Mouse (Mus musculus) hindlimb bud, embryonic 11.5 days (tissue): ENCODE results near the gene Slc38a3.

ENCODE experiments used
- DNase-seq: peaks from one replicate; pipeline ENCODE4 v3.0.0-alpha.2; 2012; ENCODE audit warnings: low read depth, low spot score; ENCODE audit errors: extremely low spot score

The Slc38a3 gene

DNA sequence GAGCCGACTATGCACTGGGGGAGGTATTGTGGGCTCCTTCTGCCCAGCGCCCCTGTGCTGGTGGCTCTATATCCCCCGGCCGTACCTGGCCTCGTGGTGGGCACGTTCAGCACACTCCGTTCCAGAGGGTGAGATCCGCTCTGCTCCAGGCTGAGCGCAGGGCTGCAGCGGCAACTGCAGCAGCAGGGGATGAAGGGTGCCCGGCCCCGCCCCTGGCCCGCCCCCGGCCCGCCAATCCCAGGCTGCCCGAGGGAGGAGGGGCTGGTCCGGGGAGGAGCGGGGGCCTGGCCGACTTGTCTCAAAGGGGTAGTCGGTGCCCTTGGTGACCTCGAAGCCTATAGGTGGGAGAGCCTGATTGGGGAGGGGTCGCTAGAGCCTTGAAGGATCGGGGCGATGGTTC, 2.1 kb downstream of the Slc38a3 start:
- DNase-seq = no peak

DNA sequence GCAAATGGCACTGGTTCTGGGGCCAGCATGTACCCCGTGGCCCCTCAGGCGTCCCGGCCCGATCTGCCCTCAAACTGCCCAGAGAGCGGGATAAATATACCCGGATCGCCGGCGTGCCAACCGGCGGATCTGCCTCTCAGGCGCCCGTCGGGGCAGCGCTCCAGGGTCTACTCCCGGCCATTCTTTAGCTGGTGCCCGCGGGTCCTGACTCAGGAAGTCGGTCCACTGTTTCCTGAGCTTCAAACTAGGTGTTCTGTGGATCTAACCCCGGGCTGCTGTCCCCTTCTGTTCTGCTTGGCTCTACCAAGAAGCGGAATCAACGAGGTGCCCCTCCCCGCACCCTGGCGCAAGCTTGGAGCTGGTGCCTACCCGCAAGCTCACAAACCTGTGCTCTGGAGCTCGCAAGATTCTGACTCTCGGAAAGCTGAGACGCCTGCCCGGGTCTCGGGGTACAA, 2.6 kb downstream of the Slc38a3 start:
- no peak for DNase-seq

DNA sequence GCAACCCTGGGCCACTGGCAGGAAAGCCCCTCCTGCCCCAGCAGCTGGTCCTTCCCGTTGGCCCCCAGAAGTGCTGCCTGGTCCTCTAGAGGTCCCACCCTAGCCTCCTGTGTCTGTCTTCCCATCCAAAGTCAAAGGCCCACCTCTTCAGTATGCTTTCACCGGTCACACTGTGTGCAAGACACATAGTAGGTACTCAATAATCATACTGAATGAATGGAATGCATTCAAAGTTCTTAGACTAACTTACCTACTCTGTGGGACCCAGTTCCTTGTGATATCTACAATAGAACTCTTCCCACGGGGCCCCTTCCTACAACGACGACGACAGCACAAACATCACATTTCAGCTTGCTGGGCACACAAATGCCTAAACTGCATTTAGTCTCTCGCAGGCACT, 4.0 kb downstream of the Slc38a3 start:
- DNase-seq = no peak

DNA sequence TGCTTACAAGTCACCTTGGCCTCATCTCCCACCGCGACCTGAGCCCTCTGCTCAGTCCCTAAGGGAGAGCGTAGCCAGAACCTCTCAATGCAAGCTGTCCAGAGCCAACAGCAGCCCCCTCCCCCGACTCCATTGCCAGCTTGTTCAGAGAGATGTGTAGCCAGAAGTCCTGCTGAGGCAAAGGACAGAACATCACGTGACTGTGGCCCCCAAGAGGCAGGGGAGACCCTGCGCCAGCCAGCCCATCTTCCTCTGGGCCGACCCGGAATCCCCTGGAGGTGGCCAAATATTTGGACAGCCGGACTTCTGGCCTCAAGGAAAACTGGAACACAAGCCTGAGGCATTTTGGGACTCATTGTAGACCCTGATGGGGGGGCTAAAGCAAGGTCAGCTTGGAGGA, 5.8 kb downstream of the Slc38a3 start:
- no peak for DNase-seq

DNA sequence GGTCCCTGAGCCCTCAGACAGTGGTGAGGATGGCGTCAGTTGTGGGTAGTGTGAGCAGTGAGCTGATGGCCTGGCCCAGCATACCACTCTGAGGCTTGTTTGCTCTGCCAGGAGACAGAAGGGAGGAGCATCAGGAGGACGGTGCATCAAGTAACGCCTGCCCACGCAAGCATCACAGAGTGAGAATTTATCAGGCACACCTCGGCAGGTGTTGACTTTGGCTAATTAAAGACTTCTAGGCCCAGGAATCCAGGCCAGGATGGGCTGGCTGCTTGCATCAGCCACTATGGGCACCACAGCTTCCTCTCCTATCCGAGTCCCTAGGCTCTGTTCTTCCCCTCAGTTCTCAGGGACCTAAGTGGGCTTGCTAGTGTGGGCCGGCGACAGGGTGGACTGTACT, 7.0 kb downstream of the Slc38a3 start:
- no peak for DNase-seq

DNA sequence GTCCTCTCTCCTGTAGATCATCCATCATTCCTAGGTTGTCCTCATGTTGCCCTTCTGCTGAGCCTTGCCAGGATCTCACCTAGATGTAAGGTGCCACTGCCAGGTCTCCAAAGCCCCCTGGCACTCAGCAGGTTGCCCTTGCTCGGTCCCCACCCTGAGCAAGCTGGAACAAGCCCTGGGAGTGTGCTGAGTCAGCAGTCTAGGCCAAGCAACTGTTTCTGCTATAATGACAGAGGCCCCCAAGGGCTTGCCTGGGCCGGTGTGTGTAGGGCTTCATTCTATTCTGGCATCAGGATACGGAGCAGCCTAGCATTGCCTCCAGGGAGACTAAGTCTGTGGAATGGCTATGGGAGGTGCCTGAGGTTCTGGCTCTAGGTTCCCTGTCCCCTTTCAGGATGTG, 8.6 kb downstream of the Slc38a3 start:
- DNase-seq = no peak

DNA sequence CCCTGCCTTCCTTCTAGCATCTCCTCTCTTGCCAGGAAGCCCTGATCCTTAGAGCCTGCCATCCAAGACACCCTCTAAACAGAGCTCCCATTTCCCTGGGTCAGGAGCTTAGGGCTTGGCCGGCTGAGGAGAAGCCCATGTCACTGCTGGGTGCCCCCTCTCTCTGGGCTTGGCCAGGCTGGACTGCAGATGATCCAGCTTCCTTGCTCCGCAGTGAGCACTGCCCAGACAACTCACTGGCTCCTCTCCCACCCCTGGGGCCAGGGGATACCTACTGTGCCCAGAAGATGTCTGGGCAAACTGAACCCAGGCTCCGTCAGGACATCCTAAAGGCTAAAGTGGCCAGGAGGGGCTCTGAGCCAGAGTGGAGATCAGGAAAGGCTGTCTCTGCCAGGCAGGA, 9.4 kb downstream of the Slc38a3 start:
- no peak for DNase-seq

DNA sequence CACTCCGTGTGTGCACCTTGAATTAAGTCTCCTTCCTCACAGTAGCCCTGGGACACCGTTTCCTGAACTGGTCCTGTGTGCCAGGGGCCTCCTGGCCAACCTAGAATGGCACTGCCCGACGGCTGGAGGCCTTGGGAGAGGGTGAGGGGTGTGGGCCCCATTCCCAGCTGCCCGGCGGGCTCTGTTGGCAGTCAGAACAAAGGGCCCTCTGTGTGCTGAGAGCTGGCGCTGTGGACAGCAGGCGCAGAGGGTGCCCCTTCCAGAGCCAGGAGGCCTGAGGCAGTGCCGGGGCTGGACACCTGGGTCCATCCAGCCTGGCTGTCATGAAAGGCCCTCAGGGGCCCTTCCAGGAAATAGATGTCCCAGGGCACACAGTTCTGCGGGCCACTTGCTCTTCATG, 9.8 kb downstream of the Slc38a3 start:
- no peak for DNase-seq

DNA sequence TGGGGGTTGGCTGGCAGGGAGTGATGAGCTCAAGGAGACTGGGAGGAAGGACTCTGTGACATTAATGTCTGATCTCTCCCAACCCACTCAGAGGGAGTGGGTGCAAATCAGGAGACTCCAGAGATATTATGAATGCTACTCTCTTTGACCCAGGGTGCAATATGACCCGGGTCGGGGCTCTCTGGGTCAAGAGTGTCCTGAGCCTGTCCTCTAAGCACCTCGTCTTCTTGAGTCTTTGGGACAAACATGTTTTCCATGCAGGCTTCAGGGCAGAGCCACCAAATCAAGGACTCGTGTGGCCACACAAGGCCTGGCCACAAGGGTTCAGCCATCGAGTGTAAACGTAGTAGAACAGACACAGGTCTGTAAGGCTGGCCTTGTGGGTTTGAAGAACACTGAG, 11.2 kb downstream of the Slc38a3 start:
- no peak for DNase-seq

DNA sequence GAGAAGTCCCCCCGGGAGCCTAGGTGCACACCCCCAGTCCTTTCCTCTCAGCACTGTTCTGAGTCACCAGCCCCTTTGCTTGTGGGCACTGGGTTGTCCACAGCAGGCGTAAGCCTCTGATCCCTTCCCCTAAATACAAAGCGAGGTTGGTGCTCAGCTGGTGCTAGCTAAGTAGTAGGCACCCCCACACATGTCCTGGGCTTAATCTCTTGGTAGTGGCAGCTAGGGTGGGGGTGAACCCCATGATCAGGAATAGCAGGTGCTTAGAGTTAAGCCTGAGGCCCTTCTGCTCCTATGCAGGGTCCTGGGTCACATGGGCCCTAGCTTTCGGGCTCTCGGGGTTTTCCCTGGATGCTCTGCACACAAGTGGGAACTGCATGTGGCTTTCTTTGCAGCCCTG, 12.2 kb downstream of the Slc38a3 start:
- DNase-seq = no peak

DNA sequence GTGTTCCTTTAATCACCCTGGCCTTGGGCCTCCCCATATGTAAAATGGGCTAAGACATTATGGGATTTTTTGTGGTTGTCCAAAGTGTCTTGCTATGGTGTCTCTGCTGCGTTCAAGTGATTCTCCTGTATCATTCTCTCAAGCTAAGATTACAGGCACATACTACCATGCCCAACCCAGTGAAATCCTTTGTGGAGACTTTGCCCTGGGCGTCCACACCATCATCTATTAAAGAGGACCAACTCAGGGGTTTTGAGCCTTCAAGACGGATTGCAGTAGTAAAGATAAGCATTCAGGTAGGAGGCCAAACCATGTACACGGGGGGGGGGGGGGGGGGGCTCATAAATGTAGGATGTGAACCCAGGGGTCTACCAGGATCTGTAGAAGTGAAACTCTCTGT, 14.7 kb downstream of the Slc38a3 start:
- DNase-seq = no peak

DNA sequence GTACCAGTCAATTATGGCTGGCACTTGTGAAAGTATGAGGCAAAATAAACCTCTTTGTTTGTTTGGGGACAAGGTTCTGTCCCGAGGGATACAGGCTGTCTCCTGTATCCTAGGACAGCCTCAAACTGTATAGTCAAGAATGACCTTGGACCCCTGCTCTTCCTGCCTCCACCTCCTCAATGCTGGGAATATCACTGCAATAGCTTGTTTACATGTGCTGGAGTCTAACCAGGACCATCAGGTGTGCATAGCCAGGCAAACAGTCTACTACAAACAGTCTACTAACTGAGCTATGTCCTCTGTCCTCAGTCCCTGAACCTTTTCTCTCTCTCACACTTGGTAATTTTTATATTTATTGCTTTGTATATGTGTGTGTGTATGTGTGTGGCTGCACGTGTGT, 15.9 kb downstream of the Slc38a3 start:
- DNase-seq = no peak

DNA sequence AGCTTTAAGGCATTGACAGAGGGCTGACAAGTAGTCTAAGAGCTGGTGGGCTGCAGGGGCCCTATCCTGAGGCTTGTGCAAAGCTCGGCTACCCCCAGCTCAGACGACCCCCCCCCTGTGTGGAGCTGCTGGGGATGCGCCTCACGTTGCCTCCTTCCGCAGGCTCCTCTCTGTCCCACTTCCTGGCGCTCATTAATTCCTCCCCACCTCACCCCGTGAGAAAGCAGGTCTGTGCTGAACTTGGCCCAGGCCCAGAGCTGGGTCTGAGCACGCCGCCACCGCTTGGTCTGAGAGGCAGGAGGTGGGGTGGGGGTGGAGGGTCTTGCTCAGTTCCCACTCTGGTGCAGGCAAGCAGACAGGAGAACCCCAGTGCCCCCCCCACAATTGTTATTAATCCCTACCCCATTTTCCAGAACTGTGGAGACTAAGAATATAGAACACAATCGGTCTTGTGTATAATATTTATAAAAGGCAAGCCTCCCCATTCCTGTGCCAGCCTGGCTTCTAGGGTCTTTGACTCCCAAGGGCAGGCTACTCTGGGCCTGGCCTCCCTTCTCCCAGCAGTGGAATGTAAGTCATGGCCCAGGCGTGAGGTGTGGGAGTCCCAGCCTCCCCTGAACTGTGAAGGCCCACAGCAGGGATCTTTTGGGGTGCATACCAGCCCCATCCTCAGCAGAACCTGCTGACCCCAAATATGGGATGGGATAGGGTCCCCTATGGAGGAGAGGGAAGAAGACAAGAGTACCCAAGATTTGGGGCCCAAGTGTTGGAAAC, 18.4 kb downstream of the Slc38a3 start:
- no peak for DNase-seq

DNA sequence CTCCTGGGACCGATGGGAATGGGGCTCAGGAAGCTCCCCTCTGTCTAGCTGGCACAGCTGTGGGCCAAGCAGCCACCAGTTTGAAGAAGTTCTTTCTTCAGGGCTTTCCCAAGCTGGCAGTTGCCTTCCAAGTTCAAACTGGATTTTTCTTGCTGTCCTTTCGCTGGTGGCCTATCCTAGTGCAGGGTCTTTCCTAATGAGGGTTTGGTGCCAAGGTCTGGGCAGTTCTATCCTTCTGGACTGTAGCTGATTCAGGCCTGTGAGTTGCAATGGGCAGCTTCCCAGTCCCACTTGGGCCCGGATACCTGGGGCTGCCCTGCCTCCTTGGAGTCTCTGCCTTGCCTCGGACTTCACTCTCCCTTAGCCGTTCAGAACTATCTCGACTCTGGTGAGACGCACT, 19.1 kb downstream of the Slc38a3 start:
- DNase-seq = no peak

DNA sequence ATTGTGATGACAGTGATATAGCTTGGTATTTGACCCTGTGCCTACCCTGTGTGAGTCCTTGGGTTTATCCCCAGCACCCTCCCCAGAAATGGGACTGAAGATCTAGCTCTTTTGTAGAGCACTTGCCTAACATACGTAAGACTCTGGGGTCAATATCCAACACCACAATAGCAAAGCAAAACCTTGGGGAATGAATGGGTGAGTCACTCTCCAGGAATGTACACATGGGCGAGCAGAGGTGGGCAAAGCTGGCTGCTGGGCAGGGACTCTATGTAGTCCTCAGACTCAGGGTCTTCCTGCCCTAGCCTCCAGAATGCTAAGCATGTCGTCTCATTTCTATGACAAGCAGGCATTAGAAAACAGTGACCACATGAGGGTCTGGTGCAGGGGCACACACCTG, 20.6 kb downstream of the Slc38a3 start:
- DNase-seq = no peak

DNA sequence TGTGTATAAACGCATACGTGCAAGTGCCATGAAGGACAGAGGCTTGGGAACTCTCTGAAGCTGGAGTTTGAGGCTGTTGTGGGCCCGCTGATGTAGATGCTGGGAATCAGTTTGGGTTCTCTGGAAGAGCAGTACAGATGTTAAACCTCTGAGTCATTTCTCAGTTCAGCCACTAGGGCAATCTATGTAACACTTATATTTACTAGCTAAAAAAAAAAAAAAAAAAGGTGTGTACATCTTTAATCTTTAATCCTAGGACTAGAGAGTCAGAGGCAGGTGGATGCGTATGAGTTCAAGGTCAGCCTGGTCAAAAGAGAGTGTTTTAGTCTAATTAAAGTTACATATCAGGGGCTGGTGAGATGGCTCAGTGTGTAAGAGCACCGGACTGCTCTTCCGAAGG, 22.4 kb downstream of the Slc38a3 start:
- DNase-seq = no peak

DNA sequence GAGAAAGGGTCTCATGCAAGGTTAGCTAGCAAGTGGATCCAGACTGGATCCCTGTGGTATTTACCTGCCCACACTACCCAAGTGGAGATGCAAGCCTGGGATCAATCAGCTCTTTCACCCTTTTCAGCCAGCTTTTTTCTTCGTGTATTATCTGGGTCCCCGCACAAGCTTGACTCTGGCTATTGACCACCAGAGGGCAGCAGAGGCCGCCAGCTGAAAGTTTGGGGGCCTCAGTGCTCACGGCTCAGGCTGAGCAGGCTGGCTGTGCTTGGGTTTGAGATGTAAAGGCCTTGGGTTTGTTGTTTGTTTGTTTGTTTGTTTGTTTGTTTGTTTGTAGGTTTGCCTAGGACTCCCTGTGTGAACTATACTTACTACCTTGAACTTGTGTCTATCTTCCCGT, 23.8 kb downstream of the Slc38a3 start:
- no peak for DNase-seq

DNA sequence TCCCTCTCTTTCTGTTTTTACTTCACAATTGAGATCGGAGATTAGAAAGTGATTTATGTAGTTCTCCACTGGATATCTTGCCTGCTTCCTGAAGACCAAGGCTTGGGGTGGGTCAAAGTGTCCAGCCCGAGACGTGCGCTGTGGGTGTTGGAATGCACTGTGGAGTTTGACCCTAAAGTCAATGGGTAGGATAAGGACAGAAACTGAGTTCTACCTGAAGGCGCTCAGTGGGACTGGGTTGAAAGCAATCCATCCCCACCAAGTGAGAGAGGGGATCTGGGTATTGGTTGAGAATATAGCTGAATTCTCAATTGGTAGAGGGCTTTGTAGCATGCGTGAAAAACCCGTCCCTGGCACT, 24.2 kb downstream of the Slc38a3 start:
- DNase-seq = no peak

DNA sequence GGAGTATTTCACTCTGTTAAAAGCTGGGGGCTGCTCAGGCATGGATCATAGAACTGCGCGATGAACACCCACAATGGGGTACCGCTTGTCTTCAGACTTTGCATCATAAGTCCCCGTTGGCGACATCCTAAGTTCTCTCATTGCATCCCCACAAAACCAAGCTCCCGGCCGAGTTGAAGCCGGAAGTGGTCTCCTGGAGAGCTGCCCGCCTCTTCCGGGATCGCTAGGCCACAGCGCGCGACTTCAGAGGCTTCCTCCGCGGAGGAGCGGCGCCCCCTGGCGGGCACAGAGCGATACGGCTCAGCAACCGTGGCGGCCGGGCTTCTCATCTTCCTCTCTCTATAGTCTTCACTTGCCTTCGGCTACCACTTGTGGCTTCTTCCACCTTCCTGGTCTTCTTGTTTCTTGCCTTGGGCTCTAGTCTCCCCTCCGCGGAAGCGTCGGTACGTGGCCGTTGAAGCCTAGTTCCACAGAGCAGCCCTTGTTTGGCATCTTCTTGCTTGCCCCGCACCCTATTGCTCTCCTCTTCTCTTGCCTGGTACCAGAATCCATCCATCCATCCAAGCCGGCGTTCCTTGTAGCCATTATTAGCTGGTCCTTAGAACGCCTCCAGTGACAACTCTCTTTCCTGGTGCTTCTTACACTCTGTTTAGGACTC, 24.7 kb downstream of the Slc38a3 start:
- DNase-seq = no peak

DNA sequence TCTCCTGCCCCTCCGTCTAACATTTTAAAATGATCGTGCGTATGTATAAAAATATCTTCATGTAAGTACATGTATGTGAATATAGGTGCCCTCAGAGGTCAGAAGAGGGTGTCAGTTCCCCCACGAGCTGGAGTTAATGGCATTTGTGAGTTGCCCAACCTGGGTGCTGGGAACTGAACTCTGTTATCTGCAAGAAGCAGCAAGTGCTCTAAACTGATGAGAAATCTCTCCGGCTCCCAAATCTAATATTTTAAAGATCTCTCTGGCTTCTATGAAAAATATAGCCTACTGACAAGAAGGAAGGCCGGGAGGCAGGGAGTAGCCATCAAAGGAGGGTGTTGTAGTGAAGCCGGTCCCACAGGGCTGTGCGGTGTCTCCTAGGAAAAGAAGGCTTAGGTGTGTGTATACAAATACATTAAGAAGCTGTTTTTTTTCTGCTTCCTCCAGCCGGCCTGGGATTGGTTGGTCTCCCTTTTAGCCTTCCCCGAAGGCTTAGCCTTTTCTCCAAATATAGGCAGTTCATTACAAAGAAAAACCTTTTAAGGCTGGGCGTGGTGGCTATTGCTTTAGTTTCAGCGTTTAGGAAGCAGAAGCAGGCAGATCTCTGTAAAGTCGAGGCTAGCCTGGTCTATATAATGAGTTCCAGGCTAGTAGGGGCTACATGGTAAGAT, 25.7 kb downstream of the Slc38a3 start:
- no peak for DNase-seq

DNA sequence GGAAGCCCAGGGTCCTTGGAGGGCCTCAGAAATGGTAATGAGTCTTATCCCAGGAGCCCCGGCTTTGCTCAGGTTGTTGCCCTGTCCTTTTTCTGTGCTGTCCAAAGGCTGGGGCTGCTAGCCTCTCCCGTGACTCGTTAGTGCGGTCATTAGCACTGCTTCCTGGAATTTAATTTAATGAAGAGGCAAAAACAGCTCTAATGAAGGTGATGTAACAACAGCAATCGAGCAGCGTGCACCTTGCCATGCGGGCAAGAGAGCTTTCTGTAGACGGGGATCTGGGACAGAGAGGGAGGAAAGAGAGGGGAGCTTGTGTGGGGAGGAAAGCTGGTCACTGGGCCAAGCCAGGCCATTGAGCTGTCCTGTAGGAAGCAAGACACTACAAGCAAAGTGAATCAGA, 27.7 kb downstream of the Slc38a3 start:
- DNase-seq = no peak

DNA sequence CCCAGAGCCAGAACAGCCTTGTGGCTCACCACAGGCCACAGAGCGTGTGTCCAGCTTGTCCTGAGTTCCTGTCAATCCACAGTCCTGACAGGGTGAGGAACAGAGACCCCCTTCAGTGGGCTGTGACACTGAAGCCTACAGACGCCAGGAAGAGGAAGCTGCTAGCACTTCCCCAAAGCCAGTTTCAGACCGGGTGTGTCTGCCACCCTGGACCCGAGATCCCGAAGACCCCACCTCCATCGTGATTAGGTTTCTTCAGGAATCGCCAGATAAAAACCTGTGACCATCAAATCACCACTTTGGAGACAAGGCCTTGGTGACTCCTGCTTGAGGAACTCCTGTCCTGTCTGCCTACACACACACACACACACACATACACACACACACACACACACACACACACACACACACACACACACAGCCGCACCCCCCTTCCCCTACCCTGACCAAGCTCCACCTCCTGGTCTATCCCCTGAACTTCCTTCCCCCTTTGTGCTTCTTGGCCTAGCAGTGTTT, 29.0 kb downstream of the Slc38a3 start:
- DNase-seq = no peak
